Mouse (Mus musculus) liver, adult 2 months (tissue): ENCODE measurements around the gene Slc24a2. TPM values are rescaled to one million over a fixed set of nuclear protein-coding genes. Genes with fewer than 3 reads are reported as not detected.

ENCODE experiments used
- DNase-seq: peaks from one replicate; pipeline ENCODE4 v3.0.0-alpha.2; 2011; ENCODE audit warnings: low read depth, low spot score; ENCODE audit errors: extremely low read depth
- H3K27ac ChIP-seq: fragments of 200-500 bp; replicated peaks from 2 replicates; pipeline ENCODE4 v1.5.1; 2012; ENCODE audit warnings: low read depth, mild to moderate bottlenecking, control low read depth, inconsistent platforms, low read length; ENCODE audit not compliant: insufficient read depth
- H3K27me3 ChIP-seq: fragments of 200-500 bp; 2 replicates; pipeline ENCODE4 v1.6.1; 2012; ENCODE audit warnings: mild to moderate bottlenecking, moderate library complexity, low read length, inconsistent platforms; ENCODE audit not compliant: control insufficient read depth, insufficient read depth
- H3K36me3 ChIP-seq: fragments of 200-500 bp; 2 replicates; pipeline ENCODE4 v1.6.1; 2012; ENCODE audit warnings: low read length, inconsistent platforms; ENCODE audit not compliant: control insufficient read depth, insufficient read depth
- H3K4me1 ChIP-seq: fragments of 200-500 bp; 2 replicates; pipeline ENCODE4 v1.6.1; 2011; ENCODE audit warnings: low read length; ENCODE audit not compliant: control insufficient read depth, insufficient read depth
- H3K4me3 ChIP-seq: fragments of 200-500 bp; 2 replicates; pipeline ENCODE4 v1.5.1; 2011; ENCODE audit warnings: low read depth, mild to moderate bottlenecking, control low read depth, low read length, moderate library complexity; ENCODE audit not compliant: insufficient read depth
- H3K79me2 ChIP-seq: fragments of 200-500 bp; 2 replicates; pipeline ENCODE4 v1.6.1; 2012; ENCODE audit warnings: inconsistent platforms, mild to moderate bottlenecking, low read length, moderate library complexity; ENCODE audit not compliant: control insufficient read depth, insufficient read depth
- H3K9ac ChIP-seq: fragments of 200-500 bp; 2 replicates; pipeline ENCODE4 v1.6.1; 2012; ENCODE audit warnings: low read depth, mild to moderate bottlenecking, control low read depth, inconsistent platforms, low read length
- CTCF ChIP-seq: fragments of 200-500 bp; IDR thresholded peaks from 2 replicates; pipeline ENCODE4 v1.5.1; 2011; ENCODE audit warnings: low read depth, low read length, control low read depth
- POLR2A ChIP-seq: fragments of 200-500 bp; IDR thresholded peaks from 2 replicates; pipeline ENCODE4 v1.6.1; 2011; ENCODE audit warnings: low read length, control low read depth; ENCODE audit not compliant: insufficient read depth; ENCODE audit errors: extremely low read depth
- WGBS: fragments of 180-500 bp; shearing (Covaris S2); methylation state at CpG from one replicate; pipeline ENCODE4 v1.1.7; 2018; 5-methylcytosine and 5-hydroxymethylcytosine counted together
- polyA plus RNA-seq: library from polyadenylated mRNA; depleted of rRNA; stranded (reverse); fragments of >200 nt; gene quantifications from 2 replicates; pipeline ENCODE4 v1.2.3, GENCODE M21; 2012
- total RNA-seq: library from RNA; depleted of rRNA; stranded (reverse); fragments of >200 nt; gene quantifications from 2 replicates; pipeline ENCODE4 v1.2.3, GENCODE M21; 2014

The Slc24a2 gene
- total and polyA plus RNA-seq, 2 experiments, result not detected

- no peaks in the 10 kb centered on the region for H3K79me2 ChIP-seq
- H3K36me3 ChIP-seq, result no peaks in the 10 kb centered on the region
- H3K9ac ChIP-seq, result no peak overlapping the region
- no peaks in the 10 kb centered on the region for H3K4me1 ChIP-seq
- WGBS, result 76% methylated on average over 3 of the region's 3 CpGs
- DNase-seq, result no peak
- TF ChIP-seq POLR2A, result no peak
- TF ChIP-seq CTCF, result no peak
- H3K27me3 ChIP-seq, result no peaks in the 10 kb centered on the region
- H3K27ac ChIP-seq, result no peak overlapping the region
- no peak overlapping the region for H3K4me3 ChIP-seq
These were observed 89.4 kb downstream of the Slc24a2 start for GRCm38 (mm10) chr4:87140901-87141300.

DNA sequence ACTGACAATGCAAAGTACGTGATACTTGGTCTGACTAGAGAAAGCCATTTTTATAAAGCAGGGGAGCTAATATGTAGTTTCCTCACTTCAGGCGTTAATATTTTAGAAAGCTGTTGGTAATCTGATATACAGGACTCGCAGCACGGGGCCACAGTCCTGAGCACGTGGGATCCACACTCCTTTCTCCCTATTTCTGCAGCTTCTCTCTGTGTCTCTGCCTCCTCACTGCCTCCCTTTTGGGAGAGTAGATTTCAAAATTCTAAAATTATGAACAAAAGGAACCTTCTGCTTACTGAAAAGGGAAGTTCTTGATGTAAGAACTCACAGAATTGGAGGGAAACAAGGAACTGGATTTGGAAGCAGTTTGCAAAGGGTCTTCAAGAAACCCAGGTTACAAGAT is 97.8 kb downstream of the Slc24a2 start:
- DNase-seq, result no peak
- H3K9ac ChIP-seq, result no peak overlapping the region
- no peaks in the 10 kb centered on the region for H3K36me3 ChIP-seq
- no peak overlapping the region for H3K27ac ChIP-seq
- 84% methylated on average over 5 of the region's 5 CpGs for WGBS
- no peaks in the 10 kb centered on the region for H3K27me3 ChIP-seq
- TF ChIP-seq CTCF, result no peak
- TF ChIP-seq POLR2A, result no peak
- no peak overlapping the region for H3K4me3 ChIP-seq
- no peaks in the 10 kb centered on the region for H3K4me1 ChIP-seq
- H3K79me2 ChIP-seq, result no peaks in the 10 kb centered on the region

GRCm38 (mm10) chr4:87126756-87127155 is 103.5 kb downstream of the Slc24a2 start:
- 73% methylated on average over 4 of the region's 4 CpGs for WGBS
- no peaks in the 10 kb centered on the region for H3K4me1 ChIP-seq
- H3K36me3 ChIP-seq, result no peaks in the 10 kb centered on the region
- no peak overlapping the region for H3K9ac ChIP-seq
- TF ChIP-seq POLR2A (no peak), CTCF (no peak)
- H3K4me3 ChIP-seq, result no peak overlapping the region
- H3K27me3 ChIP-seq, result no peaks in the 10 kb centered on the region
- DNase-seq, result no peak
- H3K27ac ChIP-seq, result no peak overlapping the region
- no peaks in the 10 kb centered on the region for H3K79me2 ChIP-seq

DNA sequence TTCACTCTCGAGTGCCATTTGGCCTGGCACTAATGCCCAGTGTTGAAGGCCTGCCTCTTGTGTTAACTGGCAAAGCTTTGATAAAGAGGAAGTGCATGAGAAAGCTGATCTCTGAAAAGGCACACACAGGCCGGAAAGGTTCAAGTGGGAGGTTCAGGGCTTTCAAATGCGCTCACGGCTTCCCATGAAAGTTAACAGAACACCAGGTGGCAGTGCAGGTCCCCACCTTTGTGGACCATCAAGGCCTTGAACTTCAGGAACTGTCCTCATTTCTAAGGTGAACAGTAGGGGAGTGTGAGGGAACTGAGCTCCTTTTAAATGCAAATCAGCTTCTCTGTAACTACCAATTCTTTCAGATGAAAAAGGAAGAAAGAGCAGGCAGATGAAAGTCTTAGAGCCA is 110.5 kb downstream of the Slc24a2 start:
- H3K36me3 ChIP-seq, result no peaks in the 10 kb centered on the region
- no peaks in the 10 kb centered on the region for H3K79me2 ChIP-seq
- TF ChIP-seq POLR2A (no peak), CTCF (no peak)
- 46% methylated on average over 4 of the region's 4 CpGs for WGBS
- no peaks in the 10 kb centered on the region for H3K4me1 ChIP-seq
- no peaks in the 10 kb centered on the region for H3K27me3 ChIP-seq
- no peak overlapping the region for H3K27ac ChIP-seq
- no peak for DNase-seq
- H3K9ac ChIP-seq, result no peak overlapping the region
- H3K4me3 ChIP-seq, result no peak overlapping the region

- Histone ChIP-seq H3K79me2 (no peaks in the 10 kb centered on the region), H3K9ac (no peak overlapping the region), H3K4me1 (no peaks in the 10 kb centered on the region), H3K36me3 (no peaks in the 10 kb centered on the region), H3K4me3 (no peak overlapping the region), H3K27me3 (no peaks in the 10 kb centered on the region), H3K27ac (no peak overlapping the region)
- DNase-seq, result no peak
- TF ChIP-seq CTCF (no peak), POLR2A (no peak)
- WGBS, result 65% methylated on average over 4 of the region's 4 CpGs
These were observed 114.6 kb downstream of the Slc24a2 start for GRCm38 (mm10) chr4:87115726-87116125.

DNA sequence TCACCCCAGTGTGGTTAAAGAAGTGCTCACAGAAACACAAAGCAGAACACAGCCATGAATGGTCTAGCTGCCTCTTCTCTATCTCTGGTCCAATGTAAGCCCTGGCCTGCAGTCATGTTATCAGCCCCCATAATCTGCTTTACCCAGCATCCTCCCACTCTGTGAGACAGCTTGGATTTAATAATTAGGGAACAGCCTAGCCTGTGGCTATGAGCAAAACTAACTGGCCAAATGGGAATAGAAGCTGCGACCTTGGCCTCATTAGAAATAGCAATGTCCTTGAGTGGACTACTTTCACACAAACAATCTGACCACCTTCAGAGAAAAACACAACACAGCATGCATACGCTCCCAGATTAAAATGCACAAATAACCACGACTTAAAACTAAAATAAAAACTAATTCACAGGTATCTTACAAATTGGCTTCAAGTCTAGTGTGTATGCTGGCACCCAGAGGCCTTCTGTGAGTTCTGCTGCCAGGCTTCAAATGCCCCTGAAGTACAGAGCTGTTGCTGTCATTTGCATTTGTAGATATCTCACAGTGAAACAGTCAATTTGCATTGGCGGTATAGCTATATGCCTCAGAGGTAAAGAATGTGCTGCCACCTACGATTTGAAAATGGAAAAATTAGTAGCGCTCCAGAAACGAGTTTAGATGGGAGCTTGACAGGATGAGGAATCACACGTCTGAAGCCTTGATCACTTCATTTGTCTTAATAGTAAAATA is 120.8 kb downstream of the Slc24a2 start:
- no peak for TF ChIP-seq CTCF
- no peak for TF ChIP-seq POLR2A
- WGBS, result 80% methylated on average over 8 of the region's 8 CpGs

More for the DNA sequence above, 120.8 kb downstream of the Slc24a2 start:
- DNase-seq, result no peak
- H3K27me3 ChIP-seq, result no peaks in the 10 kb centered on the region
- H3K9ac ChIP-seq, result no peak overlapping the region
- no peaks in the 10 kb centered on the region for H3K36me3 ChIP-seq
- no peak overlapping the region for H3K4me3 ChIP-seq
- no peaks in the 10 kb centered on the region for H3K79me2 ChIP-seq
- no peak overlapping the region for H3K27ac ChIP-seq
- no peaks in the 10 kb centered on the region for H3K4me1 ChIP-seq
